Mouse (Mus musculus) C2C12 (cell line): ENCODE data around the gene Stk4.
"Not testable (repeated sequence)": the region's sequence is repeated elsewhere in the genome, so short reads cannot be mapped to it uniquely, and the experiment has no call there.

Source experiments
- CEBPB ChIP-seq: IDR thresholded peaks from one replicate; pipeline ENCODE4 v1.6.1; 2011; ENCODE audit warnings: low read depth, mild to moderate bottlenecking, control low read depth, moderate library complexity
- CTCF ChIP-seq: IDR thresholded peaks from one replicate; pipeline ENCODE4 v1.5.1; 2011; ENCODE audit not compliant: control insufficient read depth, insufficient read depth, insufficient read length
- MAX ChIP-seq: IDR thresholded peaks from one replicate; pipeline ENCODE4 v1.6.1; 2011; ENCODE audit warnings: mild to moderate bottlenecking, control low read depth
- MYOD1 ChIP-seq: IDR thresholded peaks from one replicate; pipeline ENCODE4 v1.6.1; 2011; ENCODE audit warnings: low read depth; ENCODE audit not compliant: control insufficient read depth, insufficient read length
- MYOG ChIP-seq: IDR thresholded peaks from one replicate; pipeline ENCODE4 v1.6.1; 2011; ENCODE audit not compliant: control insufficient read depth, insufficient read length; ENCODE audit errors: extremely low read depth
- USF1 ChIP-seq: IDR thresholded peaks from one replicate; pipeline ENCODE4 v1.6.1; 2011; ENCODE audit warnings: low read depth, mild to moderate bottlenecking, control low read depth, moderate library complexity

- TF ChIP-seq CTCF, MAX, MYOD1, CEBPB, MYOG, USF1: not testable (repeated sequence)
Observed at GRCm38 (mm10) chr2:164071437-164071820, 1.3 kb downstream of the Stk4 start.
